Mouse (Mus musculus): ENCODE data around the gene Extl1. TPM values are rescaled to one million over a fixed set of nuclear protein-coding genes. Genes with fewer than 3 reads are reported as not detected.
A peak's percentile ranks its signal among the peaks of the same experiment; 100 is the strongest.
"Not testable (repeated sequence)": the region's sequence is repeated elsewhere in the genome, so short reads cannot be mapped to it uniquely, and the experiment has no call there.

The Extl1 gene
- polyA plus RNA-seq (2015; fragmentation: Nextera tagmentation; extraction: Ambion mirVana) = 0.36 and 0.45 TPM in 2 replicates

- H3K9ac ChIP-seq; H3K4me1 ChIP-seq (replicated peaks); H3K4me2 ChIP-seq; H3K27me3 ChIP-seq; H3K36me3 ChIP-seq; H3K9me3 ChIP-seq; ATAC-seq (ENCODE audit: low FRiP score); H3K4me3 ChIP-seq; H3K27ac ChIP-seq: not testable (repeated sequence)
- WGBS = 97% methylated on average over 2 of the region's 6 CpGs
These were observed at the start of gene Extl1 for GRCm38 (mm10) chr4:134383750-134384149. TSS of gene Extl1 (minus strand) at chr4:134383850.

- WGBS = 84% methylated on average over 15 of the region's 15 CpGs
- Histone ChIP-seq H3K4me1 (replicated peaks) (peaks cover 28% of the 10 kb centered on the region), H3K36me3 (no peaks in the 10 kb centered on the region), H3K9me3 (no peaks in the 10 kb centered on the region), H3K4me3 (no peak overlapping the region), H3K4me2 (no peak overlapping the region), H3K9ac (no peak overlapping the region), H3K27me3 (no peaks in the 10 kb centered on the region), H3K27ac (peak overlapping the region; percentile 18; the same call in 1 of the 2 replicates)
- no peak for ATAC-seq (ENCODE audit: low FRiP score)
These were observed 49.2 kb upstream of the Extl1 start for GRCm38 (mm10) chr4:134432686-134433360.

DNA sequence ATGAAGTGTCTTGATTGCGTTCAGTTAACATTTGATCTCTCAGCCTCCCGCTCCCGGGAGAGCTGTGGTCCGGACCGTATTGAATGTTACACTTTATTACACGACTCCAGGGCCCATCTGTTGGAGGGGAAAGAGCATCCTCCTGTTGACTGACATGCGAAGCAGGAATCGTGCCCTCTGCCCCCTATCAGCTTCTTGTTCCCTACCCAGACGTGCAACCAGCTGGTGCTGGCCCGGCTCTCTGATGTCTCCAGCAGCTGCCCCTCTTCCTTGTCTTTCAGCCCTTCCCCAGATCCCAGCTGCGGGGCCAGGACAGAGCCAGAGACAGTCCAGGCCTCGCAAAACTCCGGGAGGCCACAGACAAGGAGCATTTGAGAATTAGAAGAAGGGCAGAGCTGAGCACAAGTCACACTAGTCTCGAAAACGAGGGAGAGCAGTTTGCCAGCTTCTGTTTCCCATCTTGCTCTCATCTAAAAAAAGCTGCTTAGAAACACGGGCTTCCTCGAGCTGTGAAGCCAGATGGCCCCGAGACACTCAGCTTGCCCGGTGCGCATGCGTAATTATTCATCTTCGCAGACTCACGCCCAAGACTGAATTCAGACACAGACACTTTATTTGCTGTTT, 46.8 kb upstream of the Extl1 start:
- peaks cover 23% of the 10 kb centered on the region for H3K4me1 ChIP-seq (replicated peaks)
- H3K4me3 ChIP-seq = peak overlapping the region; percentile 12; the same call in 1 of the 2 replicates
- WGBS = 9% methylated on average over 23 of the region's 23 CpGs
- peak overlapping the region; percentile 94 for H3K27ac ChIP-seq
- peak overlapping the region; percentile 47 for H3K9ac ChIP-seq
- peaks cover 4% of the 10 kb centered on the region; the same call in 1 of the 2 replicates for H3K36me3 ChIP-seq
- no peaks in the 10 kb centered on the region for H3K27me3 ChIP-seq
- peak overlapping the region; percentile 45 for H3K4me2 ChIP-seq
- H3K9me3 ChIP-seq = no peaks in the 10 kb centered on the region
- ATAC-seq (ENCODE audit: low FRiP score) = peak; percentile 77

DNA sequence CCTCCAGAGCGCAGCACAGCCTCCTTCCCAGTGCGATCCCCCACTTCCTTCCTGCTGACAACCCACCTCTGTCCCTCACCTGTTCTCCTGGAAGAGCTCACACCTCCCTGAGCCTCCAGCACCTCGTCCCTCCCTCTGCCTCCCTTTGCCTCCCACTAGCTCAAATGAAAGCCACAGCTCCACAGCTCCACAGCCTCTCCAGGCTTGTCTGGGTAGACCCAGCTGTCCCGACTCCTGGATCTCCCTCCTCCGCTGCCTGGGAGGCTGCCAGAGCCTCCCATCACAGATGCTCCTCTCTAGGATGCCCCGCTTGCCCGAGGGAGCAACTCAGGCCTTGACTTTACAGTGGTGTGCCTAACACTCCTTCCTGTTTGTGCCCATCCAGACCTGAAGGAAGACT, 41.4 kb upstream of the Extl1 start:
- no peak overlapping the region for H3K4me3 ChIP-seq
- 70% methylated on average over 7 of the region's 7 CpGs for WGBS
- no peaks in the 10 kb centered on the region for H3K27me3 ChIP-seq
- no peak overlapping the region for H3K27ac ChIP-seq
- no peak for ATAC-seq (ENCODE audit: low FRiP score)
- peaks cover 20% of the 10 kb centered on the region for H3K4me1 ChIP-seq (replicated peaks)
- H3K36me3 ChIP-seq = peaks cover 4% of the 10 kb centered on the region; the same call in 1 of the 2 replicates
- H3K9ac ChIP-seq = no peak overlapping the region
- no peaks in the 10 kb centered on the region for H3K9me3 ChIP-seq
- no peak overlapping the region for H3K4me2 ChIP-seq

DNA sequence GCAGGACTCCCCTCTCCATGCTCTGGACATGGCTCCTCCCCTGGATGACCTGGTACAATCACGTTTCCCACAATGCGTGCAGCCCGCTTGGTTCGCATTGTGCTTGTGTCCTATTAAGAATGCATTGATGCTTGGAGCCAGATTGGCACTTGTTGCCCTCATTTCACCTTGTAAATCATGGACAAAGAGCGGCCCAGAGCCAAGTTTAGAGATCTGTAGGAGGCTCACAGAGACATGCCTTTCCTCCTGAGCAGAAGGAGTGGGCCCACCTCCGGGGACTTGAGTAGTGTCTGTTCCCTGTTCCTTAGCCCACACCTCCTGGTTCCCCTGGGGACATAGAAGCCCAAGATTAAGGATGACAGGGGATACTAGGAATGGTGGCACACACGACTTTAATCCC, 40.3 kb upstream of the Extl1 start:
- H3K27ac ChIP-seq = no peak overlapping the region
- 78% methylated on average over 7 of the region's 7 CpGs for WGBS
- peaks cover 15% of the 10 kb centered on the region; the same call in 1 of the 2 replicates for H3K4me1 ChIP-seq (replicated peaks)
- ATAC-seq (ENCODE audit: low FRiP score) = no peak
- no peaks in the 10 kb centered on the region for H3K9me3 ChIP-seq
- H3K4me2 ChIP-seq = no peak overlapping the region
- no peak overlapping the region for H3K4me3 ChIP-seq
- H3K9ac ChIP-seq = no peak overlapping the region
- no peaks in the 10 kb centered on the region for H3K27me3 ChIP-seq
- H3K36me3 ChIP-seq = peaks cover 4% of the 10 kb centered on the region; the same call in 1 of the 2 replicates

- H3K4me3 ChIP-seq = no peak overlapping the region
- no peak for ATAC-seq (ENCODE audit: low FRiP score)
- no peak overlapping the region for H3K9ac ChIP-seq
- 51% methylated on average over 11 of the region's 11 CpGs for WGBS
- H3K36me3 ChIP-seq = peaks cover 11% of the 10 kb centered on the region
- H3K9me3 ChIP-seq = no peaks in the 10 kb centered on the region
- H3K27me3 ChIP-seq = no peaks in the 10 kb centered on the region
- no peak overlapping the region for H3K27ac ChIP-seq
- peaks cover 16% of the 10 kb centered on the region; the same call in 1 of the 2 replicates for H3K4me1 ChIP-seq (replicated peaks)
- no peak overlapping the region for H3K4me2 ChIP-seq
These were observed 38.3 kb upstream of the Extl1 start for GRCm38 (mm10) chr4:134421971-134422370.

GRCm38 (mm10) chr4:134417111-134417510, 33.5 kb upstream of the Extl1 start:
- Histone ChIP-seq H3K36me3 (peaks cover 13% of the 10 kb centered on the region), H3K4me2 (no peak overlapping the region), H3K27me3 (no peaks in the 10 kb centered on the region), H3K4me3 (no peak overlapping the region), H3K4me1 (replicated peaks) (peaks cover 20% of the 10 kb centered on the region), H3K9ac (no peak overlapping the region; the same call in 1 of the 2 replicates), H3K9me3 (no peaks in the 10 kb centered on the region), H3K27ac (peak overlapping the region; percentile 48; the same call in 1 of the 2 replicates)
- ATAC-seq (ENCODE audit: low FRiP score) = no peak
- WGBS = 73% methylated on average over 7 of the region's 7 CpGs

GRCm38 (mm10) chr4:134416602-134417001, 33.0 kb upstream of the Extl1 start:
- Histone ChIP-seq H3K4me3 (no peak overlapping the region), H3K9ac (peak overlapping the region; percentile 39; the same call in 1 of the 2 replicates), H3K4me2 (no peak overlapping the region), H3K27me3 (no peaks in the 10 kb centered on the region), H3K27ac (peak overlapping the region; percentile 48), H3K36me3 (peaks cover 13% of the 10 kb centered on the region), H3K4me1 (replicated peaks) (peaks cover 15% of the 10 kb centered on the region), H3K9me3 (no peaks in the 10 kb centered on the region)
- no peak for ATAC-seq (ENCODE audit: low FRiP score)
- WGBS = 57% methylated on average over 15 of the region's 15 CpGs

DNA sequence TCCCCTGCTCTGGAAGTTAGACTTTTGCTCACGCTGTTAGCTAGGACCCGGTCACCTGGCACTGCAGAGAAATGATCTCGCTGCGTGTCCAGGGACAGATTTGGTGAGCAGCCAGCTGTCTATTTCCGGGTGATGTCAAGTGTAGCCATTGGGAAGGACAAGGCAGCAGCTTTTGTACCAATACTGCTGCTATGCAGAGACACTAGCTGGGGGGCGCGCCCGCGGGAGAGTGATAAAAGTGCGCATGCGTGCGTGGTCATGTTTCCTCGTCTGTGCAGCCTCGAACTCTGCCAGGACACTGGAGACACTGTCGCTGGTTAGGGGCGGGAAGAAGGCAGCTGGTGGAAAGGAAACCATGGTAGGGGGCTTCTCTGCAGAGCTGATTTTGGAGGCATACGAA, 32.5 kb upstream of the Extl1 start:
- no peak overlapping the region for H3K4me3 ChIP-seq
- H3K36me3 ChIP-seq = peaks cover 13% of the 10 kb centered on the region
- H3K4me1 ChIP-seq (replicated peaks) = peaks cover 13% of the 10 kb centered on the region
- H3K27me3 ChIP-seq = no peaks in the 10 kb centered on the region
- ATAC-seq (ENCODE audit: low FRiP score) = no peak
- peak overlapping the region; percentile 48 for H3K27ac ChIP-seq
- no peaks in the 10 kb centered on the region for H3K9me3 ChIP-seq
- WGBS = 71% methylated on average over 17 of the region's 17 CpGs
- no peak overlapping the region for H3K9ac ChIP-seq
- no peak overlapping the region for H3K4me2 ChIP-seq

DNA sequence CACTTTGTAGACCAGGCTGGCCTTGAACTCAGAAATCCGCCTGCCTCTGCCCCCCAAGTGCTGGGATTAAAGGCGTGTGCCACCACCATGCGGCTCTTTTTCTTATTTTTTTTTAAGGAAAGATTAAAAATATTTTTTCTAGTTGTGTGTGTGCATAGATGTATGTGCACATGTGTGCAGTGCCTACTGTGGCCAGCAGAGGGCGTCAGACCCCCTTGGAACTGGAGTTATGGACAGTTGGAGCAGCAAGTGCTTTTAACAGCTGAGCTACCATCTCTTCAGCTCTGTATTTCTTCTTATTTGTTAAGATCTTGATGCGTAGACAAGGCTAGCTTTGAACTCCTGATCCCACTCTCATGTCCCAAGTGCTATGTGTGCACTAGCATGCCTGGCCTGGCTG, 25.6 kb upstream of the Extl1 start:
- peaks cover 1% of the 10 kb centered on the region; the same call in 1 of the 2 replicates for H3K36me3 ChIP-seq
- peaks cover 2% of the 10 kb centered on the region; the same call in 1 of the 2 replicates for H3K4me1 ChIP-seq (replicated peaks)
- no peak overlapping the region for H3K4me3 ChIP-seq
- no peak overlapping the region for H3K9ac ChIP-seq
- no peak overlapping the region for H3K27ac ChIP-seq
- H3K4me2 ChIP-seq = no peak overlapping the region
- H3K27me3 ChIP-seq = no peaks in the 10 kb centered on the region
- WGBS = 74% methylated on average over 5 of the region's 5 CpGs
- H3K9me3 ChIP-seq = no peaks in the 10 kb centered on the region; the same call in 1 of the 2 replicates
- ATAC-seq (ENCODE audit: low FRiP score) = no peak

DNA sequence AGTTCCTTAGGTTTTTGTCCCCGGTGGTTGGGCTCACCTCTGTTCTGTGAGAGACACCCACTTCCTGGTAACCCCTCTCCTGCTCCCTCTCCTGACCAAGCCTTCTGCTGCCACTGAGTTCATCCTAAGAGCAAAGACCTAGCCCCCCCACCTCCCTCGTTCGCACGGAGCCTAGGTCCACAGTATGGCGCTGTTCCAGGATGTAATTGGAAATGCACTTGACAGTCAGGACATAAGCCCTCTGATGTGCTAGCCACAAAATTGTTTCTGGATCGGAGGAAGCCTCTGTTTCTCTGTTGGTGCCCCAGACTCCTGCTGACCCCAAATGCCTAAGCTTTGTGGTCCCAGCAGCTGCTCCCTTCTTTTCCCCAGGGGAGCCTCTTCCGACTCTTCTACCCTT, 20.1 kb upstream of the Extl1 start:
- Histone ChIP-seq H3K4me3 (no peak overlapping the region), H3K4me1 (replicated peaks) (peaks cover 43% of the 10 kb centered on the region), H3K27me3 (no peaks in the 10 kb centered on the region), H3K36me3 (no peaks in the 10 kb centered on the region), H3K27ac (no peak overlapping the region), H3K9ac (peak overlapping the region; percentile 6; the same call in 1 of the 2 replicates), H3K9me3 (no peaks in the 10 kb centered on the region), H3K4me2 (no peak overlapping the region)
- ATAC-seq (ENCODE audit: low FRiP score) = no peak
- WGBS = 46% methylated on average over 7 of the region's 7 CpGs

DNA sequence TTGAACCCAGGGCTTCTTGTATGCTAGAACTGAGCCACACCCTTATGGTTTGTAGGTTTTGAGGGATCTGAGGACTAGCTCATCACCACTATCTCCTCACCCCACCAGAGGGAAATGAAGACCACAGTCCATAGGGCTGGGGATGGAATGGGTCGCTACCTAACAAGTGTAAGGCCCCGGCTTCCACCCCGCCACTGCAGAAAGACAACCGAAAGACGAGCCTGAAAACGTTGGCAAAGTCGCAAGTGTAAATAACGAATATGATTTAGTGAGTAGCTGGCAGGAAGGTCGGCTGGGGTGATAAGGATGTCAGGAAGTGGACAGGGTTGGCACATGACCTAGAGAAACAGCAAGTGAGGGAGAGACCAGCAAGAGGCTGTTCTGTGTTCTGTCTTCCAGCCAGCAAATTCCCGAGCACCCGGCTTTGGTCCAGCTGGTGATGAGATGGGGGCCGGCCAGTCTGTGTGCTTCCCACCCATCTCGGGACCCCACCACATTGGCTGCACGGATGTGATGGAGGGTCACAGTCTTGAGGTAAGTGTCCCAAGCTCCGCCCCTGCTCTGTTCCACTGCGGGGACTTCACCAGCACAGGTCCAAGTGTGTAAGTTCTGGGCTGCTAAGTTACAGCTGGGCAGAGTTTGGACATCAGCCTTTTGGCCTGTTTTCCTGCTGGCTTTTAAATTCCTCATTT, 19.1 kb upstream of the Extl1 start:
- H3K9me3 ChIP-seq = no peaks in the 10 kb centered on the region
- H3K4me1 ChIP-seq (replicated peaks) = peaks cover 45% of the 10 kb centered on the region
- no peaks in the 10 kb centered on the region for H3K36me3 ChIP-seq
- WGBS = 83% methylated on average over 16 of the region's 16 CpGs
- H3K4me3 ChIP-seq = no peak overlapping the region
- no peak overlapping the region for H3K27ac ChIP-seq
- no peak overlapping the region for H3K9ac ChIP-seq
- H3K27me3 ChIP-seq = no peaks in the 10 kb centered on the region
- no peak for ATAC-seq (ENCODE audit: low FRiP score)
- no peak overlapping the region for H3K4me2 ChIP-seq
